Mouse (Mus musculus): ENCODE results near the gene Gm28038.

Gm28038 gene

DNA sequence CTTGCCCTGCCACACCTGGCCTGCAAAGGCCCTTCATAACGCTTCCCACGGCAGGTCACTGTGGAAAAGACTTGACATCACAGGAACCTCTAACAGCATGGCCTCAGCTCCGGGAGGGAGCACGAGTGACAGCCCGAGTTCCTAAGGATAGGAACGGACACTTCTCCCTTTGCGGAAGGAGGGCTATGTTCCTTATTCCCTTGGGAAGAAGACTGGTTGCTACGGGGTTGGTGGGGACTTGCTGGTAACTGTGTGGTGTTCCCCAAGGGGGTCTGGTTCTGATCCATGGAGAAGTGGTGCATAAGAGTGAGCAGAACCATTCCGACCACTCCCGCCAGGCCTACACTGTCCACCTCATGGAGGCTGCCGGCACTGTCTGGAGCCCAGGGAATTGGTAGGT, at the start of gene Gm28038:
Gene Gm28038 (plus strand): TSS at position 301 of the 400 bp plus-strand sequence.
- no peak for DNase-seq

- no peak for DNase-seq
These were observed 45.2 kb upstream of the Gm28038 start for GRCm38 (mm10) chr2:30235593-30235992.

GRCm38 (mm10) chr2:30236426-30237198, 44.2 kb upstream of the Gm28038 start:
- DNase-seq = no peak

GRCm38 (mm10) chr2:30237199-30237880, 43.5 kb upstream of the Gm28038 start, which contains the start of gene Lrrc8a:
Lrrc8a (plus strand) TSS chr2:30237715.
- DNase-seq = peak; percentile 100

GRCm38 (mm10) chr2:30237881-30238280, 43.0 kb upstream of the Gm28038 start:
- peak; percentile 76 for DNase-seq

GRCm38 (mm10) chr2:30238906-30239465, 41.9 kb upstream of the Gm28038 start:
- no peak for DNase-seq

GRCm38 (mm10) chr2:30239777-30240176, 41.1 kb upstream of the Gm28038 start:
- no peak for DNase-seq

DNA sequence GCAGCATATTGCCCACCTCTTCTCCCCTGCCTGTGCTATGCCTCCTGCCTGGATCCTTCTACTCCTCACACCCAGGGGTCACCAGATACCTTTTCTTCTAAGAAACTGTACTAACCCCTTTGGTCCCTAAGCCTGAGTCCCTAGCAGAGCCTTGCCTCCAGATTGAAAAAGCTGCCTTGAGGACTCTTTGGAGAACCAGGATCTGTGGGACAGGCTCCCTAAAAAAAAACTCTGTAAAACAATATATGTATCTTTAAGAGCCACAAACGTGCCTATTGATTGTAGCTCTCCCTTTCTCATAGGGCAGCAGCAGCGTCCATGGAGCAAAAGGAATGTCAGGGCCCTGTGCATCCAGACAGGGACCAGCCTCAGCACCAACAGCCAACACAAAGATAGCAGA, 40.6 kb upstream of the Gm28038 start, which contains the start of gene Gm28035:
Gene Gm28035 (plus strand): TSS at position 301 of the 400 bp plus-strand sequence.
- no peak for DNase-seq

DNA sequence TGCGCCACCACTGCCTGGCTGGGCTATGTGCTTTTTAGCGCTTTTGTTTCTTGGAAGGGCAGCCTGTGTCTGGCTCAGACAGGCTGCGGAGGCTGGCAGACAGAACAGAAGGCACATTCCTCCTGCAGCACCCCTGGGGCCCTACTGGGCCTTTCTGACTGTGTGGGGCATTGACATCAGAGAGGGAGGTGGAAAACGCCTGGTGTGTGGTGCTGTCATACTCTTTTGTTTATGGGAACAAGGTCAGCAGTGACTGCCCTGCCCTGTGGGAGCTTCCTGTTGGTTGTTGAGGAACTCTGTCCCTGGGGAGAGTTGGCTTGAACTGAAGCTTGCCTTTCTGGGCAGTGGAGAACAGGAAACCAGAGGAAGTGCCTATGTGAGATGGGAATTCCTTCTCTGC, 38.3 kb upstream of the Gm28038 start:
- no peak for DNase-seq

DNA sequence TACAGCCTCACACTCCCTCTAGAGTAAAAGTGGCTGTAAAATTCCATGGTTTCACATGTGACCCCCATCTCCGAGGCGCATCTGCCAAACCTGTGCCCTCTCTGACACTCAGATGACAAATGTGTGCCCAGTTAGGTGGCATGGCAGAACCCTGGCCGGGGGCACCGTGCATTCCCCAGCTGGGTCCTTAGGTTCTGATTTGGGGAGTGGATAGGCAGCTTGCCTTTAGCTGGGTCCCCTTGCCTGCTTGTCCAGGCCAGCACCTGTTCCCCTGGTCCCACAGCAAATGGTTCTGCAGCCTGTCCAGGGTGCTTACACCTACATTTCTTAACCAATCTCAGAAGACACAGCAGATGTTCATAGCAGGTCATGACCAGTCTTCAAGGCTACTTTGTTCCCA, 37.5 kb upstream of the Gm28038 start:
- DNase-seq = no peak

- DNase-seq = no peak
These were observed 36.2 kb upstream of the Gm28038 start for GRCm38 (mm10) chr2:30244595-30245178.

- no peak for DNase-seq
These were observed 33.8 kb upstream of the Gm28038 start for GRCm38 (mm10) chr2:30247036-30247435.

- DNase-seq = no peak
These were observed 33.2 kb upstream of the Gm28038 start for GRCm38 (mm10) chr2:30247681-30248080.

DNA sequence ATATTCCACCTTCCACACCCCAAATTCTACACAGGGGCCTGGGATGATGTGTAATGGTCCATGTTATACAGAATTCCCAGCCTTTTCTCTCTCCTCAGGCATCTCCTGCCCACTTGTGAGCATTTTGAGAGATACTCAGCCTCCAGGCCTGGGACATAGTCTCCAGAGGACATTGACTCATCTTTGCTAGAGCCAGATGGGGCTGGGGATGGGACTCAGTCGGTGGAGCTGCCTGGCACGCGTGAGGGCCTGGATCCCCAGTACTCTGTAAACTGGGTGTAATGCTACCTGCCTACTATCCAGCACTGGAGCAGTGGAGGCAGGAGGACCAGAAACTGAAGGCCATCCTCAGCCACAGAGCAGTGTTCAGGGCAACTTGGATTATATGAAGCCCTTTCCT, 31.7 kb upstream of the Gm28038 start:
- DNase-seq = no peak

DNA sequence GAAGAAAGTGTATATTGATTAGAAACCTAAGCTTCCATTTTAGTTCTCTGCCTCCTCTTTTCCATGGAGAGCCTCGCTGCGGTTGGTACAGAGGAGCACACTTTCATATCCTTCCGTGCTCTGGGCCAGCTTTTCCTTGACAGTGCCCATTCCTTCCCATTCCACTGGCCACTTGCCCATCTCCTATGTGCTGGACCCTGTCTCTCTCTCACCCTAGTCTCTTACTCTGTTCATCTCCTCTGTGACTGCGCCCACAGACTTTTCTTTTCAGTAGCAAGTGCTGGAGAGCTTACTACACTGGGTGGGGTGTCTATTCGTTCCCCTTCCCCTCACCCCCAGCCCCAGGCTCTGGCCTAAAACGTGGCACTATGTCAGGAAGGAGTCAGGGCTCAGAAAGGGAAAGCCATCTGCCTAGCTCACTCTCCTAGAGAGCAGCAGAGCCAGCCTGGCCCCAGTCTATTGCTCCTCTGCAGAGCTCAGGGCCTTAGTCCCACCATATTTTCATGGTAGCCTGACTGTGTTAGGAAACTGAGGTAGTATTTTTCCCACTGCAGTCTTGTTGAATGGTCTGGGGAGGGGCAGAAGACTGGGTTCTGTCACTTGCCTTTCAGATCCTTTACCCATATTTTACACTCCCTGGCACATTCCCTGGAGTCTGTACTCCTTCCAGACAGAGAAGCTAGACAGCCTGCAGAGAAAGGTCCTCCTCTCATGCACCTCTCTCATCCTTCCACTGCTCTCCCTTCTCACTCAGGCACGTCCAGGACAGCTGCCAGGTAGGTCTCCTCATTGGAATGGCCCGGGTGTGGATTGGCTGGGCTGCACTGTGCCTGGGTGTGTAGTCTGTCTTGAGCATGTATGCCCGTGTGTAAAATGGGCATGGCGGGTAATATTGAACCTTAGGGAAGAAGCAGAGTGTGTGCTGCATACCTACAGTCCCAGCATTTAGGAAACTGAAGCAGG, 30.4 kb upstream of the Gm28038 start:
- DNase-seq = no peak

DNA sequence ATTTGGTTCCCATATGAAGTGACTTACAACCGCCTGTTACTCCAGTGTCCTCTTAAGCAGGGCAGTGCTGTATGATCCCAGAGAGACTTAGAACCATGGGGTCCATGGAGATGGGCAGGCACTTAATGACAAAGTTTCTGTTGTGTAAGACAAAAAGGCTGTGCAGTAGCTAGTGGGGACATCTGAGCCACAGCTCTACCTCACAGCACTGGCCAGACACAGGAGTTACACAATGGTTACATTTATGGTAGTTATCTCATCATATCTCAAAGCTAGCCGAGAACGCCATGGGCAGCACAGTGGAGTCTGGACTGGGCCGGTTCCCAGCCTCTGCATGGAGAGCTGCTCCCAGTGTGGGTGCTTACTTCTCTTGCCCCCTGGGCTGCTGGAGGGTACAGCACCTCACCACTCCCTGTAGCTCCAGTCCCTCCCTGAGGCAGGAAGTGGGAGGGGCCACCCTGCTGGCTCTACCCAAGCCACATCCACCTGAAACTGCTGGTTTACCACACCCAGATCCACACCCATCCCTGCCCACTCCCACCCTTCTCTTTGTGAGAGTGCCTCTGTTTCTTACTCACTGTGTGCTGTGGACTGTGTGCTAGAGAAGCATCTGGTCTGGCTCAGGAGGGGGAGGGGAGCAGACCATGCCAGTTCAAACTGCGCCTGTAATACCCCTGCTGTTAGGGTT, 29.3 kb upstream of the Gm28038 start:
- DNase-seq = peak; percentile 86

- no peak for DNase-seq
These were observed 28.3 kb upstream of the Gm28038 start for GRCm38 (mm10) chr2:30252521-30252920.

GRCm38 (mm10) chr2:30253809-30254208, 27.0 kb upstream of the Gm28038 start:
- peak; percentile 30 for DNase-seq

GRCm38 (mm10) chr2:30255631-30256395, 25.0 kb upstream of the Gm28038 start:
- no peak for DNase-seq

DNA sequence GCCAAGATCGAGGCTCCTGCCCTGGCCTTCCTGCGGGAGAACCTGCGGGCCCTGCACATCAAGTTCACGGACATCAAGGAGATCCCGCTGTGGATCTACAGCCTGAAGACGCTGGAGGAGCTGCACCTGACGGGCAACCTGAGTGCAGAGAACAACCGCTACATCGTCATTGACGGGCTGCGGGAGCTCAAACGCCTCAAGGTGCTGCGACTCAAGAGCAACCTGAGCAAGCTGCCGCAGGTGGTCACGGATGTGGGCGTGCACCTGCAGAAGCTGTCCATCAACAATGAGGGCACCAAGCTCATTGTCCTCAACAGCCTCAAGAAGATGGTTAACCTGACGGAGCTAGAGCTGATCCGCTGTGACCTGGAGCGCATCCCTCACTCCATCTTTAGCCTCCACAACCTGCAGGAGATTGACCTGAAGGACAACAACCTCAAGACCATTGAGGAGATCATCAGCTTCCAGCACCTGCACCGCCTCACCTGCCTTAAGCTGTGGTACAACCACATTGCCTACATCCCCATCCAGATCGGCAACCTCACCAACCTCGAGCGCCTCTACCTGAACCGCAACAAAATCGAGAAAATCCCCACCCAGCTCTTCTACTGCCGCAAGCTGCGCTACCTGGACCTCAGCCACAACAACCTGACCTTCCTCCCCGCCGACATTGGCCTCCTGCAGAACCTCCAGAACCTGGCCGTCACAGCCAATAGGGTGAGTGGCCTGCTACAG, 24.1 kb upstream of the Gm28038 start:
- no peak for DNase-seq
